Mouse (Mus musculus) cortical plate, adult 2 months (tissue): ENCODE data around the gene Stk38l.

Experiments used
- CTCF ChIP-seq: fragments of 200-500 bp; IDR thresholded peaks from 2 replicates; pipeline ENCODE4 v1.5.1; 2011; ENCODE audit warnings: mild to moderate bottlenecking, control low read depth, low read length; ENCODE audit not compliant: insufficient read depth; ENCODE audit errors: extremely low read depth
- POLR2A ChIP-seq: fragments of 200-500 bp; IDR thresholded peaks from 2 replicates; pipeline ENCODE4 v1.6.1; 2011; ENCODE audit warnings: mild to moderate bottlenecking, low read length, control low read depth; ENCODE audit not compliant: insufficient read depth; ENCODE audit errors: extremely low read depth

GRCm38 (mm10) chr6:146740724-146741123 lies 15.9 kb downstream of the Stk38l start:
- TF ChIP-seq CTCF, result no peak
- TF ChIP-seq POLR2A, result no peak
